ENCODE assay signal across 27 mouse cellular contexts in genomic region chr7:49717942-49718733, GRCm38 (mm10). TPM values are rescaled to one million over a fixed set of nuclear protein-coding genes. Genes with fewer than 3 reads are reported as not detected.
A peak's percentile ranks its signal among the peaks of the same experiment; 100 is the strongest.
DNase-seq lines count a peak whose midpoint lies in the region; ATAC-seq lines count a peak whose summit lies in the region.
"Had no signal": no experiment of that assay in that cellular context is flagged by ENCODE, and none has a peak within 500 bp of the region (broad histone marks: within the 10 kb centered on the region; RNA-seq: fewer than 3 reads in every experiment).

No protein-coding gene starts in this region.

- no peaks in the 10 kb centered on the region for H3K9me3 ChIP-seq in forebrain, embryonic 15.5 days
- H3K9me3 ChIP-seq in forebrain, embryonic 10.5 days: no peaks in the 10 kb centered on the region
- H3K9me3 ChIP-seq in midbrain, embryonic 10.5 days (replicated peaks): no peaks in the 10 kb centered on the region; the same call in 1 of the 2 replicates
- no peaks in the 10 kb centered on the region for H3K9me3 ChIP-seq in midbrain, embryonic 14.5 days (ENCODE audit: control insufficient read depth, low read length)
- H3K9me3 ChIP-seq: embryonic facial prominence, embryonic 10.5 days; embryonic facial prominence, embryonic 13.5 days; heart, embryonic 10.5 days; heart, embryonic 13.5 days had no signal

- H3K4me3 ChIP-seq in forebrain, embryonic 15.5 days: no peak overlapping the region
- no peak overlapping the region for H3K4me3 ChIP-seq in forebrain, embryonic 10.5 days
- H3K4me3 ChIP-seq in midbrain, embryonic 10.5 days: no peak overlapping the region
- no peak overlapping the region for H3K4me3 ChIP-seq in midbrain, embryonic 14.5 days (replicated peaks; ENCODE audit: low read depth, low read length)
- H3K4me3 ChIP-seq: embryonic facial prominence, embryonic 10.5 days; embryonic facial prominence, embryonic 13.5 days; erythroblast, embryonic 14.5 days; heart, adult 2 months; heart, embryonic 10.5 days; heart, embryonic 13.5 days had no signal

- H3K27me3 ChIP-seq in forebrain, embryonic 15.5 days: peaks cover 36% of the 10 kb centered on the region
- peaks cover 99% of the 10 kb centered on the region for H3K27me3 ChIP-seq in forebrain, embryonic 10.5 days (ENCODE audit: poor library complexity, severe bottlenecking)
- peaks cover 97% of the 10 kb centered on the region for H3K27me3 ChIP-seq in midbrain, embryonic 10.5 days (ENCODE audit: low read depth, poor library complexity, severe bottlenecking)
- H3K27me3 ChIP-seq in midbrain, embryonic 14.5 days (ENCODE audit: control insufficient read depth, insufficient read depth, low read length): peaks cover 45% of the 10 kb centered on the region; the same call in 1 of the 2 replicates

- no peaks in the 10 kb centered on the region for H3K4me1 ChIP-seq in forebrain, embryonic 15.5 days
- peaks cover 17% of the 10 kb centered on the region for H3K4me1 ChIP-seq in forebrain, embryonic 10.5 days
- H3K4me1 ChIP-seq in midbrain, embryonic 10.5 days: peaks cover 18% of the 10 kb centered on the region
- no peaks in the 10 kb centered on the region for H3K4me1 ChIP-seq in midbrain, embryonic 14.5 days (ENCODE audit: control insufficient read depth, insufficient read depth, low read length)
- H3K4me1 ChIP-seq: embryonic facial prominence, embryonic 10.5 days; embryonic facial prominence, embryonic 13.5 days; heart, embryonic 13.5 days had no signal

- H3K4me2 ChIP-seq in forebrain, embryonic 15.5 days (replicated peaks): no peak overlapping the region
- no peak overlapping the region for H3K4me2 ChIP-seq in midbrain, embryonic 14.5 days (ENCODE audit: low read length)
- H3K4me2 ChIP-seq: embryonic facial prominence, embryonic 13.5 days; heart, embryonic 13.5 days; hindbrain, embryonic 14.5 days had no signal

- H3K27ac ChIP-seq in forebrain, embryonic 15.5 days (replicated peaks): no peak overlapping the region
- H3K27ac ChIP-seq in forebrain, embryonic 10.5 days: no peak overlapping the region
- 0 out of 2 replicates have a peak overlapping the region, but pooled peaks have one; percentile 52 for H3K27ac ChIP-seq in midbrain, embryonic 10.5 days (replicated peaks)
- no peak overlapping the region for H3K27ac ChIP-seq in midbrain, embryonic 14.5 days (replicated peaks; ENCODE audit: low read depth, low read length)
- H3K27ac ChIP-seq: embryonic facial prominence, embryonic 10.5 days; embryonic facial prominence, embryonic 13.5 days; heart, adult 2 months; heart, embryonic 10.5 days; heart, embryonic 13.5 days; hindbrain, embryonic 14.5 days; hindbrain, postnatal 0 days had no signal

- DNase-seq in forebrain, embryonic 10.5 days (ENCODE audit: extremely low spot score, low spot score): no peak
- no peak for DNase-seq in midbrain, embryonic 10.5 days (ENCODE audit: low spot score)
- no peak for DNase-seq in midbrain, embryonic 14.5 days
- DNase-seq in retina, postnatal 1 day: peak; percentile 45
- DNase-seq in retina, embryonic 14.5 days (ENCODE audit: low spot score): no peak
- DNase-seq in gastrocnemius, postnatal 25 days: no peak
- DNase-seq: adrenal gland, adult 2 months; adrenal gland, postnatal 14 days; cerebellum, adult 11-12 months; cerebellum, adult 8-10 months; cerebellum, postnatal 10 days; cerebellum, postnatal 36 days; embryo, embryonic 11 days; gastrocnemius, postnatal 36 days; heart, adult 2 months; heart, postnatal 14 days; heart, postnatal 4 days had no signal

- 0 out of 2 replicates have a peak, but pooled peaks have one; percentile 19 for ATAC-seq in forebrain, embryonic 15.5 days (replicated peaks)
- ATAC-seq in midbrain, embryonic 14.5 days (ENCODE audit: low FRiP score, low TSS enrichment): no peak; the same call in 1 of the 2 replicates
- ATAC-seq: CD4-positive, CD25-positive, alpha-beta regulatory T cell, adult 4 months; hindbrain, postnatal 0 days; inflammation-experienced regulatory T-cells, adult 6 months had no signal

- 20% methylated on average over 15 of the region's 15 CpGs for WGBS in forebrain, embryonic 15.5 days
- WGBS in forebrain, embryonic 10.5 days: 47% methylated on average over 15 of the region's 15 CpGs
- 55% methylated on average over 15 of the region's 15 CpGs for WGBS in midbrain, embryonic 10.5 days
- WGBS in midbrain, embryonic 14.5 days: 34% methylated on average over 15 of the region's 15 CpGs

- H3K36me3 ChIP-seq in forebrain, embryonic 15.5 days: no peaks in the 10 kb centered on the region
- H3K36me3 ChIP-seq in forebrain, embryonic 10.5 days (replicated peaks): no peaks in the 10 kb centered on the region
- H3K36me3 ChIP-seq in midbrain, embryonic 10.5 days: no peaks in the 10 kb centered on the region
- no peaks in the 10 kb centered on the region for H3K36me3 ChIP-seq in midbrain, embryonic 14.5 days (ENCODE audit: control insufficient read depth, insufficient read depth, low read length)
- H3K36me3 ChIP-seq: embryonic facial prominence, embryonic 10.5 days; embryonic facial prominence, embryonic 13.5 days; heart, embryonic 10.5 days; heart, embryonic 13.5 days had no signal

- H3K9ac ChIP-seq in forebrain, embryonic 15.5 days (replicated peaks): no peak overlapping the region
- H3K9ac ChIP-seq in midbrain, embryonic 14.5 days (replicated peaks; ENCODE audit: low read length): no peak overlapping the region
- H3K9ac ChIP-seq: embryonic facial prominence, embryonic 13.5 days; heart, embryonic 13.5 days; hindbrain, embryonic 14.5 days had no signal

RNA-seq across cellular contexts. Expression of gene Htatip2, which starts 40.8 kb away (rescaled TPM):
- polyA plus RNA-seq in forebrain, embryonic 15.5 days (2015; fragmentation: Nextera tagmentation; extraction: Ambion mirVana): 1.5 and 2.2 TPM in 2 replicates
- polyA plus RNA-seq in forebrain, embryonic 10.5 days (2016; fragmentation: Nextera tagmentation; extraction: Ambion mirVana): 2.8 and 4.2 TPM in 2 replicates
- 9.8 and 10.3 TPM in 2 replicates for polyA plus RNA-seq in midbrain, embryonic 10.5 days (2016; fragmentation: Nextera tagmentation; extraction: Ambion mirVana)
- polyA plus RNA-seq in midbrain, embryonic 14.5 days (2014; fragmentation: Nextera tagmentation; extraction: Ambion mirVana): 2.2 and 2.7 TPM in 2 replicates
- total RNA-seq in gastrocnemius, postnatal 25 days (2021): 1 to 10 TPM; 2.2 to 4.3 TPM
